In the genomic region with DNA sequence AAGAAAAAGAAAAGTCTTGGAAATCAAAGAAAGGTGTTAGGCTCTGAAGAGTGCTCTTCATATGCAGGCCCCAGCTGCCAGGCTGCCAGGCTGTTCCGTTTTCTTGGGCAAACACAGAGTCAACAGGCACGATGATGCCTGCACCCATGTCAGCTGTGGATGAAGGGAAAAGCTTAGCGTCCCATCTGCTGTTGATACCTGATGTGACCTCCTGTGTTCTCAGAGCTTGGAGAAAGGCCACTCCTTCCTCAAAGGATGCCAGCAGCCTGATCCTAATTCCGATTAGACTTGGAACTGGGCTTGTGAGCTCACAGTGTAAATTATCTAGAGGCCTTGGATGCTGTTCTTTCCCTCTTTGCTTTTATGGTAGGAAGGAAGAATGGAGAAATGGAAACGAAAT, we compare ENCODE assay signal across 17 mouse cellular contexts. TPM values are rescaled to one million over a fixed set of nuclear protein-coding genes. Genes with fewer than 3 reads are reported as not detected.
DNase-seq lines count a peak whose midpoint lies in the region; ATAC-seq and TF ChIP-seq lines count a peak whose summit lies in the region.
"Had no signal": no experiment of that assay in that cellular context is flagged by ENCODE, and none has a peak within 500 bp of the region (broad histone marks: within the 10 kb centered on the region; RNA-seq: fewer than 3 reads in every experiment).

No protein-coding gene starts in this region.

- H3K4me1 ChIP-seq in forebrain, postnatal 0 days (ENCODE audit: insufficient read depth): peaks cover 18% of the 10 kb centered on the region; the same call in 1 of the 2 replicates

- no peak overlapping the region for H3K9ac ChIP-seq in forebrain, postnatal 0 days
- H3K9ac ChIP-seq: limb, embryonic 13.5 days; lung, embryonic 14.5 days; neural tube, embryonic 12.5 days had no signal

- H3K4me3 ChIP-seq in forebrain, postnatal 0 days (ENCODE audit: low read depth, low read length): no peak overlapping the region
- H3K4me3 ChIP-seq: limb, embryonic 13.5 days; neural tube, embryonic 12.5 days had no signal

- no peaks in the 10 kb centered on the region for H3K36me3 ChIP-seq in forebrain, postnatal 0 days (ENCODE audit: insufficient read depth)
- H3K36me3 ChIP-seq: neural tube, embryonic 12.5 days had no signal

- H3K27me3 ChIP-seq in forebrain, postnatal 0 days (ENCODE audit: insufficient read depth, low read length): no peaks in the 10 kb centered on the region
- H3K27me3 ChIP-seq: limb, embryonic 13.5 days; neural tube, embryonic 12.5 days had no signal

- DNase-seq in left cerebral cortex, postnatal 4 days: peak; percentile 56
- DNase-seq in left cerebral cortex, postnatal 14 days (ENCODE audit: low spot score in 2 of 2): no peak
- DNase-seq in cerebellum, postnatal 10 days: peak; percentile 74 to 76
- DNase-seq in forebrain, postnatal 0 days: peak; percentile 66
- peak; percentile 52 for DNase-seq in retina, embryonic 14.5 days (ENCODE audit: low spot score)
- DNase-seq in thymus, postnatal 25 days: no peak
- DNase-seq: adrenal gland, adult 2 months; gastrocnemius, postnatal 25 days; lung, embryonic 14.5 days; thymus, postnatal 14 days had no signal

- H3K27ac ChIP-seq in forebrain, postnatal 0 days (ENCODE audit: low read depth, low read length): peak overlapping the region; percentile 79
- H3K27ac ChIP-seq: kidney, postnatal 0 days; limb, embryonic 13.5 days; neural tube, embryonic 12.5 days had no signal

- intact Hi-C loops in left cerebral cortex, postnatal 4 days (cut with DNase I): no loop called here
- intact Hi-C loops in left cerebral cortex, postnatal 14 days (cut with DNase I): no loop called here

- no peak for TF ChIP-seq CTCF in forebrain, postnatal 0 days (IDR thresholded peaks at IDR 0.05; ENCODE audit: low read depth)

- H3K4me2 ChIP-seq in forebrain, postnatal 0 days (ENCODE audit: low read depth): no peak overlapping the region
- H3K4me2 ChIP-seq: limb, embryonic 13.5 days; lung, embryonic 14.5 days; neural tube, embryonic 12.5 days had no signal

- 29% methylated on average over 5 of the region's 5 CpGs for WGBS in forebrain, postnatal 0 days

- ATAC-seq in forebrain, postnatal 0 days: no peak
- ATAC-seq in erythroid progenitor cell, adult 5-6 weeks (replicated peaks; ENCODE audit: low FRiP score, poor library complexity, severe bottlenecking): no peak
- ATAC-seq: inflammation-experienced regulatory T-cells, adult 6 months had no signal

- H3K9me3 ChIP-seq in forebrain, postnatal 0 days (ENCODE audit: low read length): no peaks in the 10 kb centered on the region
- H3K9me3 ChIP-seq: limb, embryonic 13.5 days; neural tube, embryonic 12.5 days had no signal

RNA-seq across cellular contexts. Expression of a gene that starts 51.6 kb away (rescaled TPM):
- 10 to 100 TPM; 22.5 to 23.0 TPM for total RNA-seq in left cerebral cortex, postnatal 4 days (2021)
- 10 to 100 TPM; 37.6 to 37.7 TPM for total RNA-seq in left cerebral cortex, postnatal 14 days (2021)
- 16.2 and 19.9 TPM in 2 replicates for total RNA-seq in forebrain, postnatal 0 days (2014; rRNA removed)
- 6.2 and 8.0 TPM in 2 replicates for polyA plus RNA-seq in forebrain, postnatal 0 days (2015; fragmentation: Nextera tagmentation; extraction: Ambion mirVana)
- total RNA-seq in erythroid progenitor cell, adult 5-6 weeks (2015; ENCODE audit: low replicate concordance): 7.9 and 12.2 TPM in 2 replicates
- total RNA-seq in erythroid progenitor cell, adult 5-6 weeks (2017; ENCODE audit: low replicate concordance): 1.8 and 4.0 TPM in 2 replicates

RNA-seq across cellular contexts. Expression of a gene that starts 58.0 kb away (rescaled TPM):
- total RNA-seq in left cerebral cortex, postnatal 4 days (2021): not detected
- not detected for total RNA-seq in left cerebral cortex, postnatal 14 days (2021)
- not detected in 2 replicates for total RNA-seq in forebrain, postnatal 0 days (2014; rRNA removed)
- not detected in 2 replicates for polyA plus RNA-seq in forebrain, postnatal 0 days (2015; fragmentation: Nextera tagmentation; extraction: Ambion mirVana)
- total RNA-seq in erythroid progenitor cell, adult 5-6 weeks (2015; ENCODE audit: low replicate concordance): 1.8 and 6.3 TPM in 2 replicates
- 0.51 and 1.2 TPM in 2 replicates for total RNA-seq in erythroid progenitor cell, adult 5-6 weeks (2017; ENCODE audit: low replicate concordance)
- total RNA-seq: adrenal gland, adult 2 months; gastrocnemius, postnatal 25 days; layer of hippocampus, postnatal 25 days had no signal
- polyA plus RNA-seq: heart, embryonic 14.5 days; kidney, postnatal 0 days; lung, embryonic 14.5 days had no signal

Comparison
In these comparisons a context has a peak if more than half of its experiments do, and no peak if none do; other contexts are left out.
1. DNase-seq: peak in left cerebral cortex, postnatal 4 days (single experiment), cerebellum, postnatal 10 days (2 of 2), forebrain, postnatal 0 days (single experiment) and retina, embryonic 14.5 days (single experiment); none in left cerebral cortex, postnatal 14 days (0 of 2) and thymus, postnatal 25 days (single experiment).